Mouse (Mus musculus) midbrain, embryonic 14.5 days (tissue): ENCODE results near the gene Dyrk1a. TPM values are rescaled to one million over a fixed set of nuclear protein-coding genes. Genes with fewer than 3 reads are reported as not detected.
A peak's percentile ranks its signal among the peaks of the same experiment; 100 is the strongest.

Experiments
- ATAC-seq: fragments of 200-750 bp; cut with Nextera tagmentation; 2 replicates; pipeline ENCODE4 v1.8.0; 2017; ENCODE audit warnings: moderate number of reproducible peaks, moderate library complexity; ENCODE audit not compliant: low FRiP score, low TSS enrichment
- DNase-seq: peaks from one replicate; pipeline ENCODE4 v3.0.0-alpha.2; 2015
- H3K27ac ChIP-seq: fragments of 300-500 bp; sonication (generic); replicated peaks from 2 replicates; pipeline ENCODE4 v1.5.1; 2014; ENCODE audit warnings: mild to moderate bottlenecking, low read depth, low read length, moderate library complexity
- H3K27me3 ChIP-seq: fragments of 300-500 bp; sonication (generic); 2 replicates; pipeline ENCODE4 v1.6.1; 2014; ENCODE audit warnings: low read length, control low read depth, mixed read lengths; ENCODE audit not compliant: control insufficient read depth, insufficient read depth
- H3K36me3 ChIP-seq: fragments of 300-500 bp; sonication (generic); 2 replicates; pipeline ENCODE4 v1.6.1; 2014; ENCODE audit warnings: low read length, control low read depth; ENCODE audit not compliant: control insufficient read depth, insufficient read depth
- H3K4me1 ChIP-seq: fragments of 300-500 bp; sonication (generic); 2 replicates; pipeline ENCODE4 v1.6.1; 2014; ENCODE audit warnings: mild to moderate bottlenecking, antibody characterized with exemption, low read length, control low read depth; ENCODE audit not compliant: control insufficient read depth, insufficient read depth
- H3K4me2 ChIP-seq: fragments of 300-500 bp; sonication (generic); 2 replicates; pipeline ENCODE4 v1.6.1; 2014; ENCODE audit warnings: mild to moderate bottlenecking, low read length, moderate library complexity
- H3K4me3 ChIP-seq: fragments of 300-500 bp; sonication (generic); replicated peaks from 2 replicates; pipeline ENCODE4 v1.5.1; 2014; ENCODE audit warnings: low read depth, low read length
- H3K9ac ChIP-seq: fragments of 300-500 bp; sonication (generic); replicated peaks from 2 replicates; pipeline ENCODE4 v1.6.1; 2014; ENCODE audit warnings: mild to moderate bottlenecking, low read length, moderate library complexity
- H3K9me3 ChIP-seq: fragments of 300-500 bp; sonication (generic); 2 replicates; pipeline ENCODE4 v1.6.1; 2016; ENCODE audit warnings: low read length, control low read depth, mixed read lengths; ENCODE audit not compliant: control insufficient read depth
- WGBS: fragments of 180-500 bp; shearing (Covaris S2); extraction: QIAGEN DNeasy Blood & Tissue Kit; methylation state at CpG from one replicate; pipeline ENCODE4 v1.1.7; 2014; 5-methylcytosine and 5-hydroxymethylcytosine counted together
- polyA plus RNA-seq: library from polyadenylated mRNA; unstranded; fragments of >200 nt; fragmentation: Nextera tagmentation; extraction: Ambion mirVana; gene quantifications from 2 replicates; pipeline ENCODE4 v1.2.1, GENCODE M21; 2014

The Dyrk1a gene
- polyA plus RNA-seq, 1 experiment from 2014 or later: 16.8 TPM

GRCm38 (mm10) chr16:94551934-94552333, 17.9 kb upstream of the Dyrk1a start:
- Histone ChIP-seq H3K27me3 (no peaks in the 10 kb centered on the region), H3K36me3 (no peaks in the 10 kb centered on the region), H3K27ac (no peak overlapping the region), H3K4me3 (no peak overlapping the region), H3K9me3 (no peaks in the 10 kb centered on the region; the same call in 1 of the 2 replicates), H3K4me2 (no peak overlapping the region), H3K9ac (no peak overlapping the region), H3K4me1 (no peaks in the 10 kb centered on the region)
- ATAC-seq (no peak), DNase-seq (peak; percentile 34)

- H3K4me3 ChIP-seq: no peak overlapping the region
- H3K27me3 ChIP-seq: no peaks in the 10 kb centered on the region
- DNase-seq (no peak), ATAC-seq (no peak)
- WGBS: 88% methylated on average over 7 of the region's 7 CpGs
- H3K36me3 ChIP-seq: no peaks in the 10 kb centered on the region
- no peak overlapping the region for H3K27ac ChIP-seq
- no peak overlapping the region for H3K4me2 ChIP-seq
- no peaks in the 10 kb centered on the region for H3K4me1 ChIP-seq
- H3K9me3 ChIP-seq: no peaks in the 10 kb centered on the region; the same call in 1 of the 2 replicates
- no peak overlapping the region for H3K9ac ChIP-seq
Measured at GRCm38 (mm10) chr16:94555346-94555745, 14.5 kb upstream of the Dyrk1a start.

GRCm38 (mm10) chr16:94556228-94556627, 13.6 kb upstream of the Dyrk1a start:
- 87% methylated on average over 5 of the region's 5 CpGs for WGBS
- no peaks in the 10 kb centered on the region for H3K4me1 ChIP-seq

GRCm38 (mm10) chr16:94559282-94559681, 10.5 kb upstream of the Dyrk1a start:
- WGBS: 80% methylated on average over 7 of the region's 7 CpGs
- Histone ChIP-seq H3K4me3 (no peak overlapping the region), H3K27me3 (no peaks in the 10 kb centered on the region), H3K4me1 (no peaks in the 10 kb centered on the region), H3K27ac (no peak overlapping the region), H3K9me3 (no peaks in the 10 kb centered on the region), H3K4me2 (no peak overlapping the region), H3K36me3 (no peaks in the 10 kb centered on the region), H3K9ac (no peak overlapping the region)
- DNase-seq (no peak), ATAC-seq (no peak)

More at GRCm38 (mm10) chr16:94556228-94556627, 13.6 kb upstream of the Dyrk1a start:
- ATAC-seq (no peak), DNase-seq (no peak)
- Histone ChIP-seq H3K27me3 (no peaks in the 10 kb centered on the region), H3K4me2 (no peak overlapping the region), H3K4me3 (no peak overlapping the region), H3K9me3 (no peaks in the 10 kb centered on the region; the same call in 1 of the 2 replicates), H3K36me3 (no peaks in the 10 kb centered on the region), H3K9ac (no peak overlapping the region), H3K27ac (no peak overlapping the region)

- ATAC-seq (no peak), DNase-seq (no peak)
- no peak overlapping the region for H3K27ac ChIP-seq
- H3K4me3 ChIP-seq: no peak overlapping the region
- no peaks in the 10 kb centered on the region for H3K4me1 ChIP-seq
- H3K36me3 ChIP-seq: no peaks in the 10 kb centered on the region
- no peaks in the 10 kb centered on the region for H3K9me3 ChIP-seq
- no peaks in the 10 kb centered on the region for H3K27me3 ChIP-seq
- no peak overlapping the region for H3K9ac ChIP-seq
- H3K4me2 ChIP-seq: no peak overlapping the region
- WGBS: 75% methylated on average over 7 of the region's 7 CpGs
Measured at GRCm38 (mm10) chr16:94559782-94560181, 10.0 kb upstream of the Dyrk1a start.

- DNase-seq: no peak
- Histone ChIP-seq H3K9me3 (no peaks in the 10 kb centered on the region), H3K4me3 (no peak overlapping the region), H3K4me1 (no peaks in the 10 kb centered on the region), H3K9ac (no peak overlapping the region), H3K27ac (no peak overlapping the region), H3K36me3 (no peaks in the 10 kb centered on the region), H3K27me3 (no peaks in the 10 kb centered on the region), H3K4me2 (no peak overlapping the region)
- 84% methylated on average over 5 of the region's 5 CpGs for WGBS
- no peak for ATAC-seq
Measured at GRCm38 (mm10) chr16:94560618-94561017, 9.2 kb upstream of the Dyrk1a start.

- Histone ChIP-seq H3K4me1 (peaks cover under 1% of the 10 kb centered on the region), H3K4me3 (no peak overlapping the region), H3K9ac (no peak overlapping the region), H3K36me3 (no peaks in the 10 kb centered on the region), H3K9me3 (no peaks in the 10 kb centered on the region), H3K27me3 (no peaks in the 10 kb centered on the region), H3K27ac (no peak overlapping the region), H3K4me2 (no peak overlapping the region)
- ATAC-seq (no peak), DNase-seq (no peak)
- 77% methylated on average over 8 of the region's 8 CpGs for WGBS
Measured at GRCm38 (mm10) chr16:94566124-94566523, 3.7 kb upstream of the Dyrk1a start.

- H3K4me1 ChIP-seq: peaks cover 8% of the 10 kb centered on the region
- H3K27ac ChIP-seq: no peak overlapping the region
- no peaks in the 10 kb centered on the region for H3K27me3 ChIP-seq
- DNase-seq (no peak), ATAC-seq (no peak)
- H3K9ac ChIP-seq: no peak overlapping the region
- H3K4me3 ChIP-seq: no peak overlapping the region
- no peaks in the 10 kb centered on the region for H3K36me3 ChIP-seq
- no peak overlapping the region for H3K4me2 ChIP-seq
- no peaks in the 10 kb centered on the region for H3K9me3 ChIP-seq
- WGBS: 85% methylated on average over 11 of the region's 11 CpGs
Measured at GRCm38 (mm10) chr16:94566834-94567585, 2.8 kb upstream of the Dyrk1a start.

GRCm38 (mm10) chr16:94567751-94568150, 2.1 kb upstream of the Dyrk1a start:
- Histone ChIP-seq H3K4me1 (peaks cover 14% of the 10 kb centered on the region), H3K4me2 (no peak overlapping the region; the same call in 1 of the 2 replicates), H3K9me3 (no peaks in the 10 kb centered on the region), H3K4me3 (no peak overlapping the region), H3K36me3 (no peaks in the 10 kb centered on the region), H3K27me3 (no peaks in the 10 kb centered on the region), H3K9ac (no peak overlapping the region), H3K27ac (no peak overlapping the region)
- ATAC-seq (no peak), DNase-seq (no peak)
- 59% methylated on average over 5 of the region's 5 CpGs for WGBS
